Mouse (Mus musculus) forebrain, embryonic 16.5 days (tissue): ENCODE measurements at regions not wholly inside any gene's neighbourhood (a gene's known extent, or its start where the extent isn't known, plus 50 kb on each side); places are given as distances from the start of the nearest gene placed in this dataset.

Experiments used
- ATAC-seq: fragments of 200-750 bp; cut with Nextera tagmentation; 2 replicates; pipeline ENCODE4 v1.8.0; 2017; ENCODE audit warnings: mild to moderate bottlenecking, moderate library complexity
- H3K27ac ChIP-seq: fragments of 300-500 bp; sonication (generic); 2 replicates; pipeline ENCODE4 v1.5.1; 2014; ENCODE audit warnings: low read length, control low read depth
- H3K27me3 ChIP-seq: fragments of 300-500 bp; sonication (generic); replicated peaks from 2 replicates; pipeline ENCODE4 v1.6.1; 2014; ENCODE audit warnings: low read length; ENCODE audit not compliant: control insufficient read depth, insufficient read depth
- H3K36me3 ChIP-seq: fragments of 300-500 bp; sonication (generic); 2 replicates; pipeline ENCODE4 v1.6.1; 2014; ENCODE audit not compliant: control insufficient read depth, insufficient read depth
- H3K4me1 ChIP-seq: fragments of 300-500 bp; sonication (generic); replicated peaks from 2 replicates; pipeline ENCODE4 v1.6.1; 2014; ENCODE audit warnings: low read length; ENCODE audit not compliant: control insufficient read depth, insufficient read depth
- H3K4me2 ChIP-seq: fragments of 300-500 bp; sonication (generic); 2 replicates; pipeline ENCODE4 v1.6.1; 2014; ENCODE audit warnings: mild to moderate bottlenecking, low read length, control low read depth
- H3K4me3 ChIP-seq: fragments of 300-500 bp; sonication (generic); replicated peaks from 2 replicates; pipeline ENCODE4 v1.5.1; 2014; ENCODE audit warnings: mild to moderate bottlenecking, low read length, control low read depth
- H3K9ac ChIP-seq: fragments of 300-500 bp; sonication (generic); replicated peaks from 2 replicates; pipeline ENCODE4 v1.6.1; 2014; ENCODE audit warnings: low read depth, low read length, control low read depth
- H3K9me3 ChIP-seq: fragments of 300-500 bp; sonication (generic); 2 replicates; pipeline ENCODE4 v1.6.1; 2016; ENCODE audit warnings: low read length; ENCODE audit not compliant: control insufficient read depth
- WGBS: fragments of 180-500 bp; shearing (Covaris S2); extraction: QIAGEN DNeasy Blood & Tissue Kit; methylation state at CpG from one replicate; pipeline ENCODE4 v1.1.7; 2014; 5-methylcytosine and 5-hydroxymethylcytosine counted together

DNA sequence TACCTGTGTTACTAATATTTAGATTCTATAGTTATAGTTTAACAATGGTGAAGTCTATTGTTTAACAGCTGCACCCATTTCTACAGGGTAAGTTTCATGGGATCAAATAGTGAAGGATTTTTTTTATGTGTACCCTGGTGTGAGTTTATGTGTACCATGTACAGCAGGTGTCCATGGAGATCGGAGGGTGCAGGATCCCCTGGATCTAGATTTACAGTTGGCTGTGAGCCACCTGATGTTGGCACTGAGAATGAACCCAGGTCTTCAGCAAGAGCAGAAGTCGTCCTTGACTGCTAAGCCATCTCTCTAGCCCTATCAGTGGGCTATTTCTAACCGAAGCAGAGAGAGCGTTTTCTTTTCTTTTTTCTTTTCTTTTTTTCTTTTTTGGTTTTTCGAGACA lies 162.4 kb upstream of the Lef1 start:
- 87% methylated on average over 5 of the region's 5 CpGs for WGBS
- Histone ChIP-seq H3K36me3 (no peaks in the 10 kb centered on the region), H3K4me1 (peaks cover 22% of the 10 kb centered on the region), H3K9me3 (no peaks in the 10 kb centered on the region), H3K4me3 (no peak overlapping the region), H3K27me3 (no peaks in the 10 kb centered on the region), H3K27ac (no peak overlapping the region), H3K9ac (no peak overlapping the region), H3K4me2 (no peak overlapping the region)
- ATAC-seq: no peak

DNA sequence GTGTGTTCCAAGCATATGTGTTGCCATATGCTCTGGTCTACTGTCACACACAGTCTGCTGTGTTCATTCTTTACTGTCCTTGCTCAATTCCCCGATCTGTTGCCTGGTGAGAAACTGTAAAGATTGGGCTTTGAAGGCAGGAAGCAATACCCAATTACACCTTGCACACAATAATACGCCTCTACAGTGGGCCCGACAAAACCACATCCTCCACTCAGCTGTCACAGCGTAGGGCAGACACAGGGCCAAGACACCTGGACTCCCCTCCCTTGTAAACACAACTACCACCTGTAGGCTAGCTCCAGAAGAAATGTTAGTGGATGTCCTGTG lies 163.0 kb upstream of the Lef1 start:
- WGBS: 56% methylated on average over 4 of the region's 4 CpGs
- no peaks in the 10 kb centered on the region for H3K9me3 ChIP-seq
- H3K4me3 ChIP-seq: no peak overlapping the region
- no peak overlapping the region for H3K9ac ChIP-seq
- no peaks in the 10 kb centered on the region for H3K36me3 ChIP-seq
- peak; percentile 41 for ATAC-seq
- H3K27me3 ChIP-seq: no peaks in the 10 kb centered on the region
- H3K4me2 ChIP-seq: no peak overlapping the region; the same call in 1 of the 2 replicates
- no peak overlapping the region for H3K27ac ChIP-seq
- peaks cover 22% of the 10 kb centered on the region for H3K4me1 ChIP-seq

DNA sequence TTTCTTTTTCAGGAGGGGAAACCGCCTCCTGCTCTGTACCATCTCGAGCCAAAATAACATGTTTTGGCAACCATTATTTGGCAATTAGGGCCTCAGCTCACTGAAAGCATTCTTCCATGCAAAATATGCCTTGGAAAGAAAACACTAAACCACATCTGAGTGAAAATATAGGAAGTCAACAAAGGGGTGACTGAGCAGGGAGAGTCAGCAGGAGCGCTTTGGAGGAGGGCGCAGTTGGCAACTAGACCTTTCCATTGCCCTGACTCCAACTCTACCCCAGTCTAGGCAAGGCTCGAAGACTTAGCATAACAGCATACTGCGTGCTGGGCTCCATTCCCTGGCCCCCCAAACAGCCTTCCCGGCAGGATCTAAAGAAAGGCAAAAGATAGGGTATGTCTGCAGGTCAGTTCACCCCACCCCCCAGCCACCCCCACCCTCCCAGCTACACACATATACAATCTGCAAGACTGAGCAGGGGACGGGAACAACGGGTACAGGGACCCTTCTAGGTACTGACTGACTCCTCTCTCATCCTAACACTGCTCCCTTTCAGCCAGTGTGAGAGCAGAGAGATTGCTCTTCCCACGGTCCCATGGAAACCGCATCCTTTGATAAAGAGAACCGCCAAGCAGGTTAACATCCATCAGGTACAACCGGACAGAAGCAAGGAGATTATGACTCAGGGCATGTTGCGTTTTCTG lies 163.5 kb upstream of the Lef1 start:
- Histone ChIP-seq H3K27me3 (no peaks in the 10 kb centered on the region), H3K4me1 (peaks cover 22% of the 10 kb centered on the region), H3K4me3 (peak overlapping the region; percentile 42; the same call in 1 of the 2 replicates), H3K9me3 (no peaks in the 10 kb centered on the region), H3K9ac (no peak overlapping the region), H3K4me2 (peak overlapping the region; percentile 74), H3K36me3 (no peaks in the 10 kb centered on the region), H3K27ac (peak overlapping the region; percentile 82)
- ATAC-seq: peak; percentile 77
- 35% methylated on average over 14 of the region's 14 CpGs for WGBS

DNA sequence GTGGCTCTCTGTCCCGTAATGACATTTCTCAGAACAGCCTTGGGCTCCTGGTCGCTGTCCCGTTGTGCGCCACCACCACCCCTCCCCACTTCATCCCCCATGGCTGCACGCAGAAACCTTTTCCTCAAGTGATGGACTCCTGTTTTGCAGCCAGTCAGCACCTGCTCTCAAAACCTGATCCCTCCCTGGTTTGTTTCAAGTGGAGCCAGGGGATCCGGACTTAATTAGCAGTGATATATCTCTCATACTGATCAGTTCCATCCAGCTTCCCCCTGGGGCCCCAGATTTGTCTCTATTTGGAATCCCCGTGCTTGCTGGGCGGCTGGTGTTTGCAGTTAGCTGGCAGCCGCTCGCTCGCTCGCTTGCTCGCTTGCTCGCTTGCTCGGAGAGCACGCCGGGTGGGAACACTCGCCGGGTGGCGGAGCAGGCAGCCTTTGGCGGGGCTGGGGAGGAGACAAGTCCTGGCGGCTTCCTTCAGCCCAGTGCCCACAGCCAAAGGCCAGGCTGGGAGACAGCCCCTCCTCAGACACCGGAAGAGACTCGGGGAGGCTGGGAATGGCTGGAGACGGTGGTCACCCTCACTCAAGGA lies 164.3 kb upstream of the Lef1 start:
- under 1% methylated on average over 25 of the region's 25 CpGs for WGBS

GRCm38 (mm10) chr3:130945396-130945795 lies 164.9 kb upstream of the Lef1 start:
- Histone ChIP-seq H3K27me3 (no peaks in the 10 kb centered on the region), H3K4me2 (peak overlapping the region; percentile 74), H3K4me3 (peak overlapping the region; percentile 42), H3K9me3 (no peaks in the 10 kb centered on the region), H3K27ac (no peak overlapping the region; the same call in 1 of the 2 replicates), H3K9ac (no peak overlapping the region; the same call in 1 of the 2 replicates), H3K4me1 (peaks cover 22% of the 10 kb centered on the region), H3K36me3 (no peaks in the 10 kb centered on the region)
- no peak for ATAC-seq
- 3% methylated on average over 7 of the region's 7 CpGs for WGBS

More for the DNA sequence above, 164.3 kb upstream of the Lef1 start:
- ATAC-seq: peak; percentile 88
- peaks cover 22% of the 10 kb centered on the region for H3K4me1 ChIP-seq
- peak overlapping the region; percentile 59 for H3K9ac ChIP-seq
- no peaks in the 10 kb centered on the region for H3K36me3 ChIP-seq
- no peaks in the 10 kb centered on the region for H3K9me3 ChIP-seq
- H3K4me2 ChIP-seq: peak overlapping the region; percentile 74
- no peaks in the 10 kb centered on the region for H3K27me3 ChIP-seq
- H3K27ac ChIP-seq: peak overlapping the region; percentile 82
- peak overlapping the region; percentile 42 for H3K4me3 ChIP-seq

- no peak overlapping the region for H3K27ac ChIP-seq
- no peak overlapping the region for H3K4me3 ChIP-seq
- no peak overlapping the region for H3K4me2 ChIP-seq
- H3K4me1 ChIP-seq: peaks cover 22% of the 10 kb centered on the region
- no peaks in the 10 kb centered on the region for H3K27me3 ChIP-seq
- ATAC-seq: no peak
- WGBS: 93% methylated on average over 6 of the region's 6 CpGs
- H3K36me3 ChIP-seq: no peaks in the 10 kb centered on the region
- no peaks in the 10 kb centered on the region for H3K9me3 ChIP-seq
- no peak overlapping the region for H3K9ac ChIP-seq
These were observed 166.0 kb upstream of the Lef1 start for GRCm38 (mm10) chr3:130944241-130944640.

GRCm38 (mm10) chr3:130942947-130943630 lies 167.2 kb upstream of the Lef1 start:
- Histone ChIP-seq H3K36me3 (no peaks in the 10 kb centered on the region), H3K4me1 (peaks cover 22% of the 10 kb centered on the region), H3K27ac (no peak overlapping the region), H3K4me2 (no peak overlapping the region), H3K4me3 (no peak overlapping the region), H3K9ac (no peak overlapping the region), H3K9me3 (no peaks in the 10 kb centered on the region), H3K27me3 (no peaks in the 10 kb centered on the region)
- ATAC-seq: no peak
- 71% methylated on average over 8 of the region's 8 CpGs for WGBS

- no peaks in the 10 kb centered on the region for H3K36me3 ChIP-seq
- 76% methylated on average over 5 of the region's 5 CpGs for WGBS
- no peak overlapping the region for H3K9ac ChIP-seq
- no peak overlapping the region for H3K4me3 ChIP-seq
- ATAC-seq: no peak
- no peak overlapping the region for H3K27ac ChIP-seq
- H3K27me3 ChIP-seq: no peaks in the 10 kb centered on the region
- H3K4me2 ChIP-seq: no peak overlapping the region
- H3K4me1 ChIP-seq: peaks cover 2% of the 10 kb centered on the region
- no peaks in the 10 kb centered on the region for H3K9me3 ChIP-seq
These were observed 169.9 kb upstream of the Lef1 start for GRCm38 (mm10) chr3:130940302-130940867.

DNA sequence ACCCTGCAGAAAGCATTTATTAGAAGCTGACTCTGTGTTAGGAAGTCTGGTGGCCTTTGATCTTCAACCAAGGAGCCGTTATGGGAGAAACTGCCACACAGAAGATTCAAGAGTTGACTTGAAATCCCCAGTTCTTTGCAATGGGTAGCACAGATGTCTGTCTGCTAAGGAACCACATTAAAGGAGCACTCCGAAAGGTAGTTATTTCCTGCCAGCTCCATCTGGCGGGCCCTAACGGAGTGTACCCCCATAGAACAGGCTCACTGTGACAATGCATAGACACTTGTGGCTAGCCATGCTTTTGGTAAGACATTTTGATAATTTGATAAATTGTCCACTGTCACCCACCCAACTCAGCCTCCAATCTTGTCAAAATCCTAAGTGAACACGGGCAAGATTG lies 173.3 kb upstream of the Lef1 start:
- 72% methylated on average over 5 of the region's 5 CpGs for WGBS

More for the DNA sequence above, 173.3 kb upstream of the Lef1 start:
- no peak overlapping the region for H3K4me2 ChIP-seq
- no peaks in the 10 kb centered on the region for H3K9me3 ChIP-seq
- no peak overlapping the region for H3K9ac ChIP-seq
- H3K4me1 ChIP-seq: no peaks in the 10 kb centered on the region
- no peak for ATAC-seq
- no peaks in the 10 kb centered on the region for H3K36me3 ChIP-seq
- no peaks in the 10 kb centered on the region for H3K27me3 ChIP-seq
- no peak overlapping the region for H3K4me3 ChIP-seq
- H3K27ac ChIP-seq: no peak overlapping the region
